Mouse (Mus musculus): Measurements from ENCODE around the gene Noto. TPM values are rescaled to one million over a fixed set of nuclear protein-coding genes. Genes with fewer than 3 reads are reported as not detected.
A peak's percentile ranks its signal among the peaks of the same experiment; 100 is the strongest.

The Noto gene
- polyA plus RNA-seq, 1 experiment = not detected

DNA sequence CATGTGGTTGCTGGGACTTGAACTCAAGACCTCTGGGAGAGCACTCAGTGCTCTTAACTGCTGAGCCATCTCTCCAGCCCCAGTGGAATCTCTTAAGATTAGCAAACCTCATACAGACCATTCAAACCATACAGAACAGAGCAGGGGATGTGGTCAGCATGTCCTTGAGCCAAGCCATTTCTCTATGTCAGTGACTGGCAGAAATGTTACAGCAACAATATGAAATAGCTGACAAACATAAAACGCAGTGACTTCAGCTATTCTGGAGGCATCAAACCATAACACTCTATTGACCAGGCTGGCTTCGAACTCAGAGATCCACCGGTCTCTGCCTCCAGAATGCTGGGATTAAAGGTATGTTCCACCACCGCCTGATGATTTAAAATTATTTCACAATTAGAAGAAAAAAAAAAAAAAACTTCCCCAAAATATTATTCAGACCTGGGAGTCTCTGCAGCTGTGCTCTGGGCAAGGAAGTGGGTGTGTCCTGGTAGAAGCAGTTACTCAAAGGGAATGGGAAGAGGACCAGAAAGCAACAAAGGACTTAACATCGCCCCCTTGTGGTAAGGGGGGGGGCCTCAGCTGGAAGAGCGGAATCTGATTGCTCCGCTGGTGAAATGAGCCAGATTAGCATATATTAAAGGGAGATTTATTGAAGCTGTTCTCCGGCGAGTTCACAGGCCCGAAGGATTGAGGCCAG, 43.3 kb upstream of the Noto start:
- DNase-seq (ENCODE audit: low read depth in 1 of 2, low spot score in 2 of 2) = peak; percentile 30 to 50
- H3K27me3 ChIP-seq (ENCODE audit: control insufficient read depth, insufficient read depth, low read length) = no peaks in the 10 kb centered on the region; the same call in 1 of the 2 replicates
- no peak overlapping the region for H3K27ac ChIP-seq (ENCODE audit: insufficient read depth, low read length)
- WGBS = 20% methylated on average over 10 of the region's 10 CpGs
- H3K4me3 ChIP-seq (ENCODE audit: extremely low read depth, insufficient read depth, insufficient read length) = no peak overlapping the region
- TF ChIP-seq CTCF (IDR thresholded peaks at IDR 0.05; ENCODE audit: extremely low read depth, insufficient read depth, insufficient read length, insufficient replicate concordance) = peak; percentile 52; the same call in 1 of the 2 replicates
- TF ChIP-seq POLR2A (IDR thresholded peaks at IDR 0.05; ENCODE audit: low read depth, low read length) = no peak
- H3K4me1 ChIP-seq (ENCODE audit: control insufficient read depth, insufficient read depth, insufficient read length) = peaks cover 6% of the 10 kb centered on the region; the same call in 1 of the 2 replicates
- no peaks in the 10 kb centered on the region for H3K36me3 ChIP-seq (ENCODE audit: control insufficient read depth, insufficient read depth, low read length)

DNA sequence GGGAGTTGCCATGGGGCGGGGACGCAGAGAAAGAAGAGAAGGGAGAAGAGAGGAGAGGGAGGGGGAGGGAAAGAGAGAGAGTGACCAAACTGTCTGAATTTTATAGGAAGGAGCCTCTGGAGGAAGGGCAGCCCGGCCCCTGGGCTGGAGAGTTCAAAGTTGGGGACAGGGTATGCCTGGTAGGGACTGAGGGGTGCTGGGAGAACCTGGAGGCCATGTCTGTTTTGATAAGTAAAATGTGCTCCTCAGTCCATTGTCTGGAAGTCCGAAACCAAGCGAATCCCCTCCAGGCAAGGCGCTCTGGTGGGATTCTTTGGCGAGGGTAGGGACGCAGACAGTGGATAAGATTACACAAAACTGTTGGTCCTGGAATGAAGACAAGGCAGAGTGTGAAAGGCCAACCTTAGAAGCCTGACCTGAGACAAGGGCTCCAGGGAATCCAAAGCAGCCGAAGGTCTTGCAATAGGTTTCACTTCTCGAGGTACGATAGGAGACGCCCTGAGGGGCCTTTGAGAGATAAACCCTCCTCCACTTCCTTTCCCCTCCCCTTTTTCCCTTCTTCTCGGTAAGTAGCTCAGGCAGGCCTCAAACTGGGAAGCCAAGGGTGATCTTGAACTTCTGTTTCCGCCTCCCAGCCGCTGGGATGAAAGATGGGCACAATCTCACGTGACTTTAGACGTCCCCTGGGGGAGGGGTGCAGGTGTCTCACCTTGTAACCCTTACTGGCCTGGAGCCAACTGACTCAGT, 42.6 kb upstream of the Noto start:
- peaks cover 6% of the 10 kb centered on the region; the same call in 1 of the 2 replicates for H3K4me1 ChIP-seq (ENCODE audit: control insufficient read depth, insufficient read depth, insufficient read length)
- 37% methylated on average over 17 of the region's 17 CpGs for WGBS
- no peaks in the 10 kb centered on the region; the same call in 1 of the 2 replicates for H3K27me3 ChIP-seq (ENCODE audit: control insufficient read depth, insufficient read depth, low read length)
- TF ChIP-seq CTCF (IDR thresholded peaks at IDR 0.05; ENCODE audit: extremely low read depth, insufficient read depth, insufficient read length, insufficient replicate concordance) (no peak), POLR2A (IDR thresholded peaks at IDR 0.05; ENCODE audit: low read depth, low read length) (no peak)
- no peak for DNase-seq (ENCODE audit: low read depth in 1 of 2, low spot score in 2 of 2)
- no peaks in the 10 kb centered on the region for H3K36me3 ChIP-seq (ENCODE audit: control insufficient read depth, insufficient read depth, low read length)
- no peak overlapping the region for H3K4me3 ChIP-seq (ENCODE audit: extremely low read depth, insufficient read depth, insufficient read length)
- no peak overlapping the region for H3K27ac ChIP-seq (ENCODE audit: insufficient read depth, low read length)

GRCm38 (mm10) chr6:85381648-85382020, 42.1 kb upstream of the Noto start:
- no peak overlapping the region for H3K27ac ChIP-seq (ENCODE audit: insufficient read depth, low read length)
- TF ChIP-seq CTCF (IDR thresholded peaks at IDR 0.05; ENCODE audit: extremely low read depth, insufficient read depth, insufficient read length, insufficient replicate concordance) = no peak
- no peak for TF ChIP-seq POLR2A (IDR thresholded peaks at IDR 0.05; ENCODE audit: low read depth, low read length)
- peaks cover 6% of the 10 kb centered on the region; the same call in 1 of the 2 replicates for H3K4me1 ChIP-seq (ENCODE audit: control insufficient read depth, insufficient read depth, insufficient read length)
- 89% methylated on average over 10 of the region's 10 CpGs for WGBS
- no peaks in the 10 kb centered on the region; the same call in 1 of the 2 replicates for H3K27me3 ChIP-seq (ENCODE audit: control insufficient read depth, insufficient read depth, low read length)
- no peak overlapping the region for H3K4me3 ChIP-seq (ENCODE audit: extremely low read depth, insufficient read depth, insufficient read length)
- DNase-seq (ENCODE audit: low read depth in 1 of 2, low spot score in 2 of 2) = no peak
- no peaks in the 10 kb centered on the region for H3K36me3 ChIP-seq (ENCODE audit: control insufficient read depth, insufficient read depth, low read length)

DNA sequence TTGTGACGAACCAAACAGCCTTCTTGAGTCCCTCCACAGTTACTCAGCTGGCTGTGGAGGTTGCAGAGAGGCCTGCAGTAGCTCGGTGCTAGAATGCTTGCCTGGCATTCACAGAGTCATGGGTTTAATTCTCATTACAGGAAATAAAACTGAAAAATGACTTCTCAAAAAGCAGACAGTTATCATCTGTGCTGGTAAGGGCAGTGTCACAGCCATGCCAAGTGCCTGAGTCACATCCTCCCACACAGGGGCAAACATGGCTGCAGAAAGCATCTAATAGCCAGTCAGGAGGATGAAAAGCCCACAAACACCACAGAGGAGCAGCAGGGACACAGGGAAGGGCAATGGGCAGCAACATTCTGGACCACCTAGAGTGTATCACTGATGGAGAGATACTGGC, 40.9 kb upstream of the Noto start:
- no peaks in the 10 kb centered on the region for H3K36me3 ChIP-seq (ENCODE audit: control insufficient read depth, insufficient read depth, low read length)

DNA sequence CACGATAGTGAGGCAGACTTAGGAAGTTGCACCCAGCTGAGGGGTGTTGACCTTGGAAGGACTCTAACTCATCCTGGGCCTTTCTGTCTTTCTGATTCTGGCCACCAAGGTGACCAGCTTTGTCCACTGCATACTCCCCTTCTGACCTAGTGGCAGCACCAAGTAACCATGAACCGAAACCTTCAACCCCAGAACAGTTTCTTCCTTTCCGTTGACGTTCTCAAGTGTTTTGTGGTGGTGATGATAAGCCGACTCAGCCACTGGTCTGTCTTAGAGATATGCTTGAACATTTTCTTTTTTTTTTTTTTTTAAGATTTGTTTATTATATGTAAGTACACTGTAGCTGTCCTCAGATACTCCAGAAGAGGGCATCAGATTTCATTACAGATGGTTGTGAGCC, 35.1 kb upstream of the Noto start:
- 68% methylated on average over 5 of the region's 5 CpGs for WGBS
- TF ChIP-seq POLR2A (IDR thresholded peaks at IDR 0.05; ENCODE audit: low read depth, low read length) (no peak), CTCF (IDR thresholded peaks at IDR 0.05; ENCODE audit: extremely low read depth, insufficient read depth, insufficient read length, insufficient replicate concordance) (no peak)
- H3K4me1 ChIP-seq (ENCODE audit: control insufficient read depth, insufficient read depth, insufficient read length) = no peaks in the 10 kb centered on the region
- no peaks in the 10 kb centered on the region for H3K36me3 ChIP-seq (ENCODE audit: control insufficient read depth, insufficient read depth, low read length)
- no peak for DNase-seq (ENCODE audit: low read depth in 1 of 2, low spot score in 2 of 2)
- no peak overlapping the region for H3K4me3 ChIP-seq (ENCODE audit: extremely low read depth, insufficient read depth, insufficient read length)
- no peak overlapping the region for H3K27ac ChIP-seq (ENCODE audit: insufficient read depth, low read length)
- H3K27me3 ChIP-seq (ENCODE audit: control insufficient read depth, insufficient read depth, low read length) = no peaks in the 10 kb centered on the region

More for the DNA sequence above, 40.9 kb upstream of the Noto start:
- no peak for DNase-seq (ENCODE audit: low read depth in 1 of 2, low spot score in 2 of 2)
- 72% methylated on average over 2 of the region's 2 CpGs for WGBS
- Histone ChIP-seq H3K27ac (ENCODE audit: insufficient read depth, low read length) (no peak overlapping the region), H3K4me3 (ENCODE audit: extremely low read depth, insufficient read depth, insufficient read length) (no peak overlapping the region), H3K27me3 (ENCODE audit: control insufficient read depth, insufficient read depth, low read length) (no peaks in the 10 kb centered on the region; the same call in 1 of the 2 replicates), H3K4me1 (ENCODE audit: control insufficient read depth, insufficient read depth, insufficient read length) (peaks cover 6% of the 10 kb centered on the region; the same call in 1 of the 2 replicates)
- TF ChIP-seq POLR2A (IDR thresholded peaks at IDR 0.05; ENCODE audit: low read depth, low read length) (no peak), CTCF (IDR thresholded peaks at IDR 0.05; ENCODE audit: extremely low read depth, insufficient read depth, insufficient read length, insufficient replicate concordance) (no peak)

DNA sequence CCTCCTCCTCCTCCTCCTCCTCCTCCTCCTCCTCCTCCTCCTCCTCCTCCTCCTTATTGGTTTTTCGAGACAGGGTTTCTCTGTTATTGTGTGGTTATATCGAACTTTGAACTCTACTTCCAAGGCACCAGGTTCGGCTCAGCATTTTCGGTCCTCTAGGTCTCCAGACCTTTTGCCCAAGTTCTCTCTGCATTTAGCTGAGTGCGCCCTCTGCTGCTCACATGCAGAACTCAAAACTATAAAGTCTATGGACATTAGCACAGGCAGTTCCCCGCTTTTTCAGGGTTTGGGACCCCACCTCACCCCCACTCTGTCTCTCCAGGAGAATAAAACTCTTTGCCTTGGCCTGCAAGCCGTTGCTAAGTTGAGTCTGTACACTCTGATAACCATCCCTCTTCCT, 31.9 kb upstream of the Noto start:
- TF ChIP-seq POLR2A (IDR thresholded peaks at IDR 0.05; ENCODE audit: low read depth, low read length) (no peak), CTCF (IDR thresholded peaks at IDR 0.05; ENCODE audit: extremely low read depth, insufficient read depth, insufficient read length, insufficient replicate concordance) (peak; percentile 60; the same call in 1 of the 2 replicates)
- DNase-seq (ENCODE audit: low read depth in 1 of 2, low spot score in 2 of 2) = peak; percentile 32 to 63
- WGBS = 15% methylated on average over 6 of the region's 7 CpGs

More for the DNA sequence above, 31.9 kb upstream of the Noto start:
- H3K4me3 ChIP-seq (ENCODE audit: extremely low read depth, insufficient read depth, insufficient read length) = no peak overlapping the region
- no peaks in the 10 kb centered on the region for H3K4me1 ChIP-seq (ENCODE audit: control insufficient read depth, insufficient read depth, insufficient read length)
- no peaks in the 10 kb centered on the region for H3K36me3 ChIP-seq (ENCODE audit: control insufficient read depth, insufficient read depth, low read length)
- no peak overlapping the region for H3K27ac ChIP-seq (ENCODE audit: insufficient read depth, low read length)
- no peaks in the 10 kb centered on the region for H3K27me3 ChIP-seq (ENCODE audit: control insufficient read depth, insufficient read depth, low read length)

Data from spleen, adult 2 months (tissue).